Mouse (Mus musculus) T-helper 2 cell (primary cell): Measurements from ENCODE around the gene 1700069L16Rik.

Experiments
- in situ Hi-C: fragments of 300-600 bp; cut with MboI, MseI; formaldehyde crosslinking; loops from one replicate; pipeline ENCODE4 v1.15.1; 2025; ENCODE audit warnings: high pct_unique_total_duplicates

The 1700069L16Rik gene

DNA sequence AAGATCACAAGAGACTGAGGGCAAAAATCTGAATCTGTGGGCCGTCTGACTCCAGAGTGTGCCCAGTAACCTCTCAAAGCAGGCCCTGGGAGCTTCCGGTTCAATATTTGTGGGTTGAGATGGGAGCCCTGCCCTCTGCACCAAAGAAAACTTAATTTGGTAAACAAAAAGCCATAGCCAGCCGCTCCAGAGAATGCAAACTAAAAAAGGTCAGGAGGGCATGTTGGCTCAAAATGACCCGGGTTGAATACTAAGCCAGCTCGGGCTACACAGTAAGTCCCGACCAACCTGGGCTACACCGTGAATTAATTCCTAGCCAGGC lies 10.4 kb upstream of the 1700069L16Rik start:
- in situ Hi-C loops = loop anchor here (5.0 kb wide), 1 partner anchor 37 kb away; the partner anchor contains the start of genes Iscu and Sart3

DNA sequence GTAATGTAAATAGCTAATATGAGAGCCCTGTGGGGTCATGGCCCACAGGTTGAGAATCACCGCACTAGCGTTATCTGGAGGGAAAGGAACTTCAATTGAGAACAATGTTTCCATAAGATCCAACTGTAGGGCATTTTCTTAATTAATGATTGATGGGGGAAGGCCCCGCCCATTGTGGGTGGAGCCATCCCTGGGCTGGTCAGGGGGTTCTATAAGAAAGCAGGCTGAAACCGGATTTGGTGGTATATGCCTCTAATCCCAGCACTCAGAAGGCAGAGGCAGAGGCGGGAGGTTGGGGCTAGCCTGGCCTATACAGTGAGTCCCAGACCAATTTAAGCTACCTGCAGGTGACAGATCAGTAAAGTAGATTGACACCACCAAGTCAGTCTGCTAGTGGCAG lies 9.8 kb upstream of the 1700069L16Rik start:
- in situ Hi-C loops = no loop called here

DNA sequence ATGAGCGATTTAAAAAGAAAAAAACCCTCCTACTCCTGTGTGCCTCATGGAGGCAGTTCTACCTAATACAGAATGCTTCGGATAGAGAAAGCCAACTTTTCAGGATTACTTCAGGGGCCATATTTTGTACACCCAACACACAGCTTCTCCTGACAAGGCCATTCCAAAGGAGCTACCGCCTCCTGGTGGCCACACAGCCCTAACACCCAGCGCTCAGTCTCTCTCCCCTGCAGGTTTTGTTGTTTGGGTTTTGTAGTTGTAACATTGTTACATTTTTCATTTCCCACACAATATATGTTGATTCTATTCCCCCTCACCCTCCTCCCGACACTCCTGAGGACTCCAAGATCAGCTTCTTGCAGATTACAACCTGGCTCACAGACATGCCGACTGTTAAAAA lies 7.6 kb upstream of the 1700069L16Rik start:
- in situ Hi-C loops = no loop called here

DNA sequence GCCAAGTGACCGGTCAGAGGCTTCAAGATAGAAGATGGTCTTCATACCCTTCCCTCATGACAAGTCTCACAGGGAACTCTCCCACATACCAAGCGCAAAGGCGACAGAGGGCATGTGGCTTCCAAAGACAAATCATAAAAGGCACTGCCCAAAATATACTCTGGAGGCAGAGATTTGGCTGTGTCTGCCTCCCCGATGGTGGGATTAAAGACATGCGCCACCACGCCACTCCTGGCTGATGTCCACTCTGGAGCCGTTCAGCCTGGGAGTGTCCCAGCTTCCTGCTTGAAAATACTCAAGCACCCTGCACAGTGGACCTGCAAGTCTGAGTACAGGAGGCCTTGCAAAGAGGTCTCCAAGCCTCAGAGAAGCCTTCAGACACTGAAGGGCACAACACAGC lies 6.6 kb upstream of the 1700069L16Rik start:
- in situ Hi-C loops = no loop called here

DNA sequence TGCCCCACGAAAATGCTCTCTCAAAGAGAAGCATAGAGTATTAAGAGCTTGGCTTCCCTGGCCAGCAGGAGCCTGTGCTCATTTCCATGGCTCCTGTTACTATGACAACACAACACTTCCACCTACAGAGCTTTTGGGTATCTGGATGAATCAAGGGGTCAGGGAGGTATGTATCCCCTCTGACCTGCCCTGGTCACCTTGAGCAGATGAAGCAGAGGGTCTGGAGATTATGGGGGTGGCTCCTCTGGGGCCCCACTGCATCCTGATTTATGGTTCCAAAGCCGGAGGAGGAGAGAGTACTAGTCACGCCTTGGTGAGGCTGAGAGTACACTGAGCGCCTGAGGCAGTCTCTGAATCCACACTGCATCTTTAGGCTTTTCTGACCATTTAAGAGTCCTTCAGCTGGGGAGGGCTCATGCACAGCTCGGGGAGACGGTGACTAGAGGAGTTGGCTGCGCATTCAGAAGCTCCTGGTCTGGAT lies 6.1 kb upstream of the 1700069L16Rik start:
- in situ Hi-C loops = no loop called here

DNA sequence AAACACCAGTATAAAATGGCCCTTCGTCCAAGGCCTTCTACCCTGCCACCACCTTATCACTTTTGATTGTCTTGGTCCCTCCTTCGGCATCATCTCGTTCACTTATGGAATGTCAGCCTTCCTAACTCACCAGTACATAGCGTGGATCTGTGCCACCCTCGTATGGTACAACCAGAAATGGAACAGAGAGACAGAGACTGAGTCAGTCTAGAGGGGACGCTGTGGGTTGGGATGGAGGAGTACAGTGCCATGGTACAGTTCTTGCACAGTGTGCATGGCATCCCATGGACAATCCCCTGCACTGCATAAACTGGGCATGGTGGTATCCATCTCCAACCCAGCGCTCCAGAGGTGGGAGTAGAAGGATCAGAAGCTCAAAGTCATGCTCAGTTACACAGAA lies 4.1 kb upstream of the 1700069L16Rik start:
- in situ Hi-C loops = no loop called here

DNA sequence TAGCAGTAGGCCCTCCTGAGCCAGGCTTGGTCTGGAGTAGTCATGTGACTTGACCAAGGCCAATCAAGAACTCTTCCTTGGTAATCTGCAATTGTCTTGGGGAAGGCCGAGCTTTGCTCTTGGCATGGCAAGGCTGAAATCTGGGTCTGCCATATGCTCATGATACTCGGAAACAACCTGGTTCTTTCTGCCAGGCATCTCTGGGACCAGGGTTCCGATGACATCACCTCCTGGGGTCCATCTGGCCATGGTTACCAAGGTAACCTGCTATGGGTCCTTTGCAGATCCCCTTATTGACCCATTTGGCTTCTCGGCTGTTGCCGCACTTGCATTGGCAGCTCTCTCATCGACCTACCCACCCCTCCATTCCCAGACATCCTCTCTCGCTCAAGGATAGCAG lies 3.4 kb upstream of the 1700069L16Rik start:
- in situ Hi-C loops = no loop called here

DNA sequence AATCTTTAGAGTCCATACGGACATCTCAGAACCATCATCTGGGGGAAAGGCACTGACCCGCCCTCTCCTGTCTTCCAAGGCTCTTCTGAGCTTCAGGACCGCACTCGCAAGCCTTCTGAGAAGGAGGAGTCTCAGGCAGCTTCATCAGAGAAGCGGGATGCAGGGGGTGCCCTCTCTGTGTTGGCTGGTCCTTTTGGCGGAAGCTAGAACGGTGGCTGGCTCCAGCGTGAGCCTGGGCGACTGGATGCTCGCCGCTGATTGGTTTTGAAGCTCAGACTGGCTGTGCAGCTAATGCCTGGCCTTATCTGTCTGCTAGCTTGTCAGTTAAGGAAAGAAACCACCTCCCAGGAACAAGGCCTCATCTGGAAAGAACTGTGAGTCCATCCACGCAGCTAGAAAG lies 2.7 kb upstream of the 1700069L16Rik start:
- in situ Hi-C loops = no loop called here

DNA sequence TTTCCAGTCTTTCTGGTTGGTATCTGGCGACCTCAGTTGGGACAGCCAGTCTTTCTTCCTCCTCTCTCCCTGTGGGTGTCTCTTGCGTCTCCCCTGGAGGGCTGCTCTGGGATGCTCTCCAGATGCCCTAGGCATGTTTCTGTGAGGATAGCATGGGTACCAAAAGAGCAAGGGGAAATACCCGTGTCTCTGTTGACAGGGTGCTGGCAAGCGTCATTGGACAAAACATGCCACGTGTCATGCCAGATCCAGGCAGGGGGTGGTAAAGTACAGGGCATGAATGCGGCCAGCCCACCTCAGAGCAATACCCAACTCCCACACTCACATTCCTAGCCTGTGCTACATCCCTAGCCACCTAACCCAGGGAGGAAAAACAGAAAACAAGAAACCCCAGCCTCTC lies 2.0 kb upstream of the 1700069L16Rik start:
- in situ Hi-C loops = no loop called here

DNA sequence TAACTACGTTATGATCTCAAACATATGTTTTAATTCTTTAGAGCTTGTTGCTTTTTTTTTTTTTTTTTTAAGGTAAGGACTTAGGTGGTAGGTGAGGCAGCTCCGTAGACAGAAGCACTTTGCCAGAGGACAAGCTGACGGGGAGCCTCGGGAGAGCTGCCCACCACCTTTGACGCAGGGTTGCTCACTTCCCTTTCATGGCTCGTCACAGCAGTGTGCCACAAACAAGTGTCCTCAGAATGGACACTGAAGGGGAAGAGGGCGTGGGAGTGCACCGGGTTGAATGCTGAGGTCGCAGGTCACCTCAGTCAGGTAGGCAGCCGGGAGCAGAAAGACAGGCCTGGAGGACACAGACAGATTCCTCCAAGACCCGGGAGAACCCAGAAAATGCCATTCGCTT lies 845 bp upstream of the 1700069L16Rik start:
- in situ Hi-C loops = no loop called here

DNA sequence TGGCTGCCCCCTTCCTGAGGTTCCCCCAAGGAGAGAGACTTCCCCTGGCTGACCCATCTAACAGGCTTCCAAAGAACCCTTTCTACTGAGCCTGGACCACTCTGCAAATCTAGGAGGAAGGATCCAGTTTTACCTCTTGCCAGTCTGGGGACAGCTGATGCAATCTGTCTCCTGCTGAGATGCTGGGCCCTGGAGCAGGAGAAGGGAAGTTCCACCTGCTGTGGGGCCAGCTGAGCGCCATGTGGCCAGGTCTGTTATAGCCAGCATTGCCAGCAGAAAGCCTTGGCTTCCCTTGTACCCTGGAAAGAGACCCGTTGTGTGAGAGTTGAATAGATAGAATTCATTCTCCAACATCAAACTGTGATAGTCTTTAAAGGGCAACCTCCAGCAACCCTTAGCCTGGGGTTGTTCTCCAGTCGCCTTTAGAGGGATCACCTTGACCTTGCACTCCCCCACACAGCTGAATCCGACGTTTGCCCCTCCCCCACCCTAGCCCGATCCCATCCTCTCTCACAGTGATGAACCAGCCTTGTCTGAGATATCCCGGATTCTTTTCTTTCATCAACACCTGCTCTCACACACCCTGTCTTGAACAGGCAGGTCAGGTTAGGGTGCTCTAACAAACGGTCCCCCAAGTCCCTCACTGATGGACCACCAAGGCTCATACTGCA lies 870 bp downstream of the 1700069L16Rik start:
- in situ Hi-C loops = loop anchor here (5.0 kb wide), 1 partner anchor 251 kb away; no protein-coding TSS in a partner anchor

DNA sequence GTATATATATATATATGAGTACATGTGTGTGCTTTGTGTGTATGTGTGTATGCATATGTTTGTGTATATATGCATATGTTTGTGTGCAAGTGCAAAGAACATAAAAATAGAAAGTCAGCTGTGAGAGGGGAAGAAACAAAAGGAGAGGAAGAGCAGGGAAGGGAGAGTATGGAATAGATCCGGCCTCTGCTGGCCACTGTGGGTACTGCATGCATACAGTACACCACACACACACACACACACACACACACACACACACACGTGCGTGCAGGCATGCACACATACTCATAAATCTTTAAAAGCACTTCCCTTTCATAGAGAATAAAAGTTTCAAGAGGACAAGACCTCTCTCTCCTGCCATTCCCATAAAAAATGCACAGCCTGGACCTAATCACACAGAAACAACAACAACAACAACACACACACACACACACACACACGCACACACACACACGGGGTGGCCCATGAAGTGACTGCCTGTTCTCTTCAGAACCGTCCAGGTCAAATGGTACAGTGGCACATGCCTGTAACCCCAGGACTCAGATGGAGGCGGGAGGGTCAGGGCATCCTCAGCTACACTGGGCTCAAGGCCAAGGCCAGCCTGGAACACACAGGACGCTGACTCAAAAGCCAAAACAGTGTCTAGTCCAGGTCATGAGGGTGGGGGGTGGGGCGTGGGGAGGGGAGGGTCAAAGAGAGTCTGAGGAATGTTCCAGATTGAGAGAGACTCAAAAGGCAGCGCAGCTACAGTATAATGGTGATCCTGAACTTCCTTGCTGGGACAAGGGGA lies 2.2 kb downstream of the 1700069L16Rik start:
- in situ Hi-C loops = loop anchor here (5.0 kb wide), 1 partner anchor 250 kb away; no protein-coding TSS in a partner anchor

DNA sequence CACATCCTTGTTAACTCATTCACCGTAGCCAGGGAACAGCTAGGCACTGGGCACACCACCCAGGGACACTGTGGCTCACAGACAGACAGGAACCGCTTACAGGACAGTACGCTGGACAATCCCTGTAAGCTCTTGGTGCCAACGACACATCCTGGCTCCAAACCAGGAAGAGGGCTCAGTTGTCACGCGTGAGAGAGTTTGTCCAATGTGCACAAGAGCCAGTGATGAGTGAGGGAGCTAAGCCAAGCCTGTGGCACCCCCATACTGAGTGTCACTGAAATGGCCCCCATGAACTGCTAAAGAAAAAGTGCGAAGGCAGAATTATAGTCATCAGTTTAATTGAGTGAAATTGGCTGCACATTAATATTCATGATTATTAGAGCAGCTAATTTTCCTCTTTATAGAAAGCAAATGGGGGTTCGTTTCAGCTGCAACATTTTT lies 5.3 kb downstream of the 1700069L16Rik start:
- in situ Hi-C loops = loop anchor here (5.0 to 10.0 kb wide), 2 partner anchors 134 to 342 kb away; no protein-coding TSS in a partner anchor

DNA sequence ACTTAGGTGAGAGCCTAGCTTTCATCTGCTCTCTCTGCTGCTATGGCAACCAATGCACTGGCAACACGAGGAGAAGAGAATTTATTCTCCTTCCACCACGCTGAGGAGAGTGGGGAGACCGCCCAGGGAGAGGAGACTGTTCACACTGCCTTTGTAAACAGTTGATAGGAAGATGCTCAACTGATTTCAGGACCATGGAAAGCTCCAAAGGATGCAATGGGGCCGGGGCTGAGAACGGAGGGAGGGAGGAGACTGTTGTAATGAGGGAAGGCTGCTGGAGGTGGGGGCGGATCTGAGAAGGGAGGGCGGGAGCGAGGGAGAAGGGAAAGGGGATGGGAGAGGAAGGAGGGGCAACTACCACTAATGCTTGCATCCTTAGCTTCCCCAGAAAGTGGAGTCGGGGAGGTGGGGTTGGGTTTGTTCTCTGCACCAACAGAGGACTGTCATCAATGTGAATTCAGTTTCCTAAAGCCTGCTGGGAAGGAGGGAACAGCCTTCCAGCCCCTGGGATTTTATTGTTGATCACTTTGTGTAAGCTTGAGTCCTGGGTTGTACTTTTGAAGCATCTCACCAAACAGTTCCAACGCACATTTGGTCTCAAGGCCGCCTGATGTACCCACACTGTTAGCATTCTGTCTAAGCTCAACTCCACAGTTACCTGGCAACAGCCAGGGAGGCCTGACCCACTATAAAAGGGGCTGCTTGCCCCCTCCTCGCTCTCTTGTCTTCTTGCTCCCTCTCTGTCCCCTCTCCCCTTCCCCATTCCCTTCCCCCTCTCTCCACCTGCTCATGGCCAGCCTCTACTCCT lies 7.8 kb downstream of the 1700069L16Rik start:
- in situ Hi-C loops = loop anchor here (5.0 to 10.0 kb wide), 2 partner anchors 132 to 339 kb away; no protein-coding TSS in a partner anchor

DNA sequence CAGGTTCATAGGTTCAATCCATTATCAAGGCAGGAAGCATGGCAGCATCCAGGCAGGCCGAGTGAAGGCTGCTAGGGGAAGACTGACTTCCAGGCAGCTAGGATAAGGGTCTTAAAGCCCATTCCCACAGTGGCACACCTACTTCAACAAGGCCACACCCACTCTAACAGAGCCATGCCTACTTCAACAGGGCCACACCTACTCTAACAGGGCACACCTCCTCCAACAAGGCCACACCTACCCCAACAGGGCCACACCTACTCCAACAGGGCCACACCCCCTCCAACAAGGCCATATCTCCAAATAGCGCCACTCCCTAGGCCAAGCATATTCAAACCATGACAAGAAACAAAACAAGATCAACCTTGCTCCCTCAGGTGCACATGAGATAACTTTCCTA lies 11.7 kb downstream of the 1700069L16Rik start:
- in situ Hi-C loops = loop anchor here (10.0 kb wide), 1 partner anchor 128 kb away; no protein-coding TSS in a partner anchor

DNA sequence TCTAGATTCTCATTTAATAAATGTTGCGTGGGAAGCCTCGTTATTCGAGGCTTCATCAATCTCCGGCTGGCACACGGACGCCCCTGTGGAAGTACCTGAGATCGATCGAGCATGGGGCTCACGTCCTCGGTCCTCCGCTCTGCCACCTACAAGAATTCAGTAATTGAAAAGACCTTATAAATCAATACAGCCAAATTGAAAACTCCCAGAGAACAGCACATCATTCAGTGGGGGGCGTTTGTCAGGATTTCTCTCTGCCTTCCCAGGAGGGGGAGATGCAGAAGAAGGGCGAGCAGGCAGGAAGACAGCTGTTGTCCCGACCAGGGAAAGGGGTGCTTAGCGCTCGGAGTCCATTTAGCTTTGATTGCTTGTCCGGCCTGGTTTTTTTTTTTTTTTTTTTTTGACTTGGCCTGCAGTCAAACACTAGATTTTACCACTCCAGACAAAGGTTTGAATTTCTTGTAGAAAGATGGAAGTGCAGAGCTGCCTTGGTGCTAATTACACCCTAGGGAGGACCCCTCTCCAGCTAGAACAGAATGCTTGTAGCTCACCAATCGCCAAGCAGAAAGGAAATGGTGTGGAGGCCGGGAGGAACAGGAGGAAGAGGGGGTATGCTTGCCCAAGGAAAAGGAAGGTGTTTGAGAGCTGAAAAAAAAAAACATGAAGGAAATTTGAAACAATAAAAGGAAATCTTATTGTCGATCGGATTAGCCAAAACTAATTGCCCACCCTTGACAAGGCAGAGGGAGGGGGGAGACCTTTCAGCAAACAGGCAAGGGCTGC lies 20.6 kb downstream of the 1700069L16Rik start:
- in situ Hi-C loops = no loop called here

DNA sequence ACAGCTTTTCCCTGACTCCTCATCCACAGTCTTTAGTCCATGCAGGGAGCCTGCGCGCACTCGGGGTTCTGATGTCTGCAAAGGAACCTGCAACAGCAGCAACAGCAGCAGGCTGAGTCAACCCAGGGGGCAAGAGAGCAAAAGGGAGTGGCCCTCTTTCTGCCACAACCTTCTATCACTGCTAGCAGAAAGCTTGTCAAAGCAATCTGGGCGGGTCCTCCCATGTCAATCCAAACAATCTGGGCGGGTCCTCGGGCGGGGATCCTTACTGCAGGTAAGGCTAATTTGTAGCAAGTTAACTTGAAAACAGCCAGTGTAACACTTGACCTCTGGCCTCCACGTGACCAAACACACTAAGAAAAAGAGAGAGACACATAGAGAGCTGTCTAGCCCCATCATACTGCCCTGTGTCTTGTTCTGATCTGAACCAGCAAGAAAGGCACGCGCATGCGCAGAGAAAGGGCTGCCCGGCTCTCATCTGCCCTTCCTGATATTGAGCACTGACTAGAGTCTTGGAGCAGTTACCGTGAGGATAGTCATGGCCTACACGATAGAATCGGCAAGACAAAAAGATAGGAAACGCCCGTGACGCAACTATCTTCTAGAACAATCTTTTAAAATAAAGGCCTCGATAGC lies 24.1 kb downstream of the 1700069L16Rik start:
- in situ Hi-C loops = no loop called here

DNA sequence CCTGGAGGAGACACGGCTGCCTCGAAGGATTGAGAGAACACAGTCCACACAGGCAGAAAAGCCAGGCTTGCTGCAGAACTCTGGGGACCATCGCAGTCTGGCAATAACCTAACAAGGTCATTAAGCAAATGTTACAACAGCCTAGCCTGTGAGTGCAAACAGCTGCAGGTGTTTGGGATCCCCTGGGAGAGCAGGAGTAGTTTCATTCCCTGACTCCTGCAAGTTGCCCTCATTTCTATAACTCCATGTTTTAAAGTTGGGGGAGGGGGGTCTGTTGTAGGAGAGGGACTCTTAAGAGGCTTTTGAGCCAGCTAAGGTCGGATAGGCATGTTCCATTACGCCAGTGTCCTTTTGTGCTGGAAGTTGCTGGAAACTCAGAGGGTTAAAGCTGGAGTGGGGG lies 30.2 kb downstream of the 1700069L16Rik start:
- in situ Hi-C loops = no loop called here

DNA sequence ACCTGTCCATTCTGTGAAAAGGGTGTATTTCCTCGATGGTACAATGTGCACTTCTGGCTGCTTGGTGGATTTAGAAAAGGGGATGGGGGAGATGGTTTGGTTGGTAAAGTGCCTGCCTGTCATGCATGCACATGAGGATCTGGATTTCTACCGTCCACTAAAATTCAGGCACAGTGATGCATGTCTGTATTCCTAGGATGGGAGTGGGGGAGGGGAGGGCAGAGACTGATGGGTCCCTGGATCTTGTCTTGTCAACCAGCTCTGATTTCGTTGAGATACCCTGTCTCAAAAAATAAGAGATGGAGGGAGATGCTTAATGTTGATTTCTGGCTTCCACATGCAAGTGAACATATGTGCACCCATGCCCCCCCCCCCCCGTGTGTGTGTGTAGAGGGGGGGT lies 30.6 kb downstream of the 1700069L16Rik start:
- in situ Hi-C loops = no loop called here

DNA sequence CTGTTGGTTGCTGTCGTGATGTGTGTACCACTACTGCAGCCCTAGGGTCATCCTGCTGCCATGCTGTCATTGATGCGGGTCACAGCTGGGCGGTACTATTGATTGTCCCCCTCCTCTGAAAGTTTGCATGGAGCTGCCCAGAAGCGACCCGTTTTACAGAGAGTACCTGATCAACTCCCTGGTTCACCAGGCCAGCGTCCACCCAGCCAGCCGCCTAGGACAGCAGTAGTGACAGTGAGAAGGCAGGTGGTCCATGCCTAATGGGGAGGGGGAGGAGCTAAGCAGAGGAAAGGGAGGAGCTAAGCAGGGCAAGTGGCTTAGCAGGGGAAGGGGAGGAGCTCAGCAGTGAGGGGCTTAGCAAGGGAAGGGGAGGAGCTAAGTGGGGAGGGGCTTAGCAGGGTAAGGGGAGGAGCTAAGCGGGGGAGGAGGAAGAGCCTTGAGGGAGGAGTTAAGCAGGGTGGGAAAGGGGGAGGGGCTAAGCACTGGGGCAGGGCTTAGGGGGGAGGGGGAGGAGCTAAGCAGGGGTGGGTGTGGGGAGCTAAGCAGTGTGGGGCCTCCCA lies 31.3 kb downstream of the 1700069L16Rik start:
- in situ Hi-C loops = no loop called here
